Mouse (Mus musculus) limb, embryonic 12.5 days (tissue): ENCODE measurements at regions not wholly inside any gene's neighbourhood (a gene's known extent, or its start where the extent isn't known, plus 50 kb on each side); places are given as distances from the start of the nearest gene placed in this dataset.

Experiments used
- ATAC-seq: fragments of 200-750 bp; cut with Nextera tagmentation; 2 replicates; pipeline ENCODE4 v1.8.0; 2017; ENCODE audit warnings: low read depth, moderate TSS enrichment; ENCODE audit not compliant: insufficient number of reproducible peaks, insufficient read depth, low FRiP score, low TSS enrichment
- H3K27ac ChIP-seq: fragments of 300-500 bp; sonication (generic); 2 replicates; pipeline ENCODE4 v1.5.1; 2016; ENCODE audit warnings: mild to moderate bottlenecking, moderate library complexity
- H3K27me3 ChIP-seq: fragments of 300-500 bp; sonication (generic); 2 replicates; pipeline ENCODE4 v1.6.1; 2016; ENCODE audit warnings: mild to moderate bottlenecking, moderate library complexity
- H3K36me3 ChIP-seq: fragments of 300-500 bp; sonication (generic); 2 replicates; pipeline ENCODE4 v1.6.1; 2016; ENCODE audit warnings: mild to moderate bottlenecking, moderate library complexity
- H3K4me1 ChIP-seq: fragments of 300-500 bp; sonication (generic); replicated peaks from 2 replicates; pipeline ENCODE4 v1.6.1; 2016
- H3K4me2 ChIP-seq: fragments of 300-500 bp; sonication (generic); 2 replicates; pipeline ENCODE4 v1.6.1; 2016; ENCODE audit warnings: mild to moderate bottlenecking, moderate library complexity
- H3K4me3 ChIP-seq: fragments of 300-500 bp; sonication (generic); replicated peaks from 2 replicates; pipeline ENCODE4 v1.5.1; 2016; ENCODE audit warnings: mild to moderate bottlenecking
- H3K9ac ChIP-seq: fragments of 300-500 bp; sonication (generic); replicated peaks from 2 replicates; pipeline ENCODE4 v1.6.1; 2016; ENCODE audit warnings: mild to moderate bottlenecking, moderate library complexity
- H3K9me3 ChIP-seq: fragments of 300-500 bp; sonication (generic); 2 replicates; pipeline ENCODE4 v1.6.1; 2016; ENCODE audit warnings: mild to moderate bottlenecking, moderate library complexity
- WGBS: fragments of 180-500 bp; shearing (Covaris S2); methylation state at CpG from one replicate; pipeline ENCODE4 v1.1.7; 2016; 5-methylcytosine and 5-hydroxymethylcytosine counted together

DNA sequence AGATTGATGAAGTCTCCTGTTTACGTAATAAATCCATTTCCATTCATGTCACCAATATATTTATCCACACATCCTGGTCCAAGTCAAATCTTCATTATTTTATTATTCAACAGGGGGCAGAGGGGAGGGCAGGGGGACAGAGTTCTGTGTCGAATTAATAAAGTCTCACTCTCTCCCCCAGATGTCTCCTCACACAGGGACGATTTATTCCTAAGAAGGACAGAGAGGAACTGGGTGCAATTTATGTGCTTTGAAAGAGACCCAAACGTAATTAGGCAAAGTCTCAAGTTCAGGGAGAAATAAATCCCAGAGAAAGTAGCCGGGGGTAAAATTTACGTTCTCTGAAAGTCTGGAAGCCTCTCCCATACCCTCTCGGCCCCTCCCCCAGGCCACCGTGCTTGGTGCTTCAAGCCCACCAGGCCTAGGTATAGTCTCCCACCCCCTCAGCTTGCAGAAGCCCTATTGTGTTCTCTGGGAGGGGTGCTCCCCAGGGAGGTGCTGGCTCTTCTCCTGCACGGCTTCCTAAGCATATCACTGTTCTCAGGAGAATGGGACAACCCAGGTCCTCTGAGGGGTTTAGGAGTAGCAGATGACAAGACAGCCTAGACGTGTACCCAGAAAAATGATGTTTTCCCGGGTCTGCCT lies 176.6 kb downstream of the Cyp26b1 start:
- 27% methylated on average over 11 of the region's 11 CpGs for WGBS
- H3K27ac ChIP-seq: no peak overlapping the region
- no peaks in the 10 kb centered on the region for H3K36me3 ChIP-seq
- peaks cover 7% of the 10 kb centered on the region for H3K27me3 ChIP-seq
- H3K4me3 ChIP-seq: no peak overlapping the region
- no peak for ATAC-seq
- H3K4me1 ChIP-seq: peaks cover 20% of the 10 kb centered on the region
- H3K9ac ChIP-seq: no peak overlapping the region
- H3K4me2 ChIP-seq: no peak overlapping the region
- no peaks in the 10 kb centered on the region for H3K9me3 ChIP-seq

GRCm38 (mm10) chr6:84414400-84414799 lies 179.3 kb downstream of the Cyp26b1 start:
- Histone ChIP-seq H3K4me3 (no peak overlapping the region), H3K4me2 (no peak overlapping the region), H3K9me3 (no peaks in the 10 kb centered on the region), H3K4me1 (peaks cover 28% of the 10 kb centered on the region), H3K27ac (no peak overlapping the region), H3K9ac (no peak overlapping the region), H3K36me3 (no peaks in the 10 kb centered on the region), H3K27me3 (peaks cover 17% of the 10 kb centered on the region)
- 16% methylated on average over 5 of the region's 5 CpGs for WGBS
- ATAC-seq: peak; percentile 33; the same call in 1 of the 2 replicates

GRCm38 (mm10) chr6:84409863-84410513 lies 183.7 kb downstream of the Cyp26b1 start:
- no peak overlapping the region for H3K9ac ChIP-seq
- peaks cover 36% of the 10 kb centered on the region for H3K4me1 ChIP-seq
- no peak overlapping the region for H3K27ac ChIP-seq
- 0 out of 2 replicates have a peak, but pooled peaks have one; percentile 28 for ATAC-seq
- no peak overlapping the region for H3K4me3 ChIP-seq
- H3K4me2 ChIP-seq: no peak overlapping the region
- 18% methylated on average over 10 of the region's 10 CpGs for WGBS
- no peaks in the 10 kb centered on the region for H3K36me3 ChIP-seq
- peaks cover 30% of the 10 kb centered on the region for H3K27me3 ChIP-seq
- no peaks in the 10 kb centered on the region for H3K9me3 ChIP-seq

GRCm38 (mm10) chr6:84408513-84408912 lies 185.2 kb downstream of the Cyp26b1 start:
- no peaks in the 10 kb centered on the region for H3K9me3 ChIP-seq
- H3K27ac ChIP-seq: no peak overlapping the region
- no peaks in the 10 kb centered on the region for H3K36me3 ChIP-seq
- H3K4me2 ChIP-seq: no peak overlapping the region
- H3K9ac ChIP-seq: no peak overlapping the region
- ATAC-seq: no peak
- H3K4me3 ChIP-seq: no peak overlapping the region
- WGBS: 76% methylated on average over 5 of the region's 5 CpGs
- peaks cover 28% of the 10 kb centered on the region for H3K4me1 ChIP-seq
- peaks cover 30% of the 10 kb centered on the region for H3K27me3 ChIP-seq

DNA sequence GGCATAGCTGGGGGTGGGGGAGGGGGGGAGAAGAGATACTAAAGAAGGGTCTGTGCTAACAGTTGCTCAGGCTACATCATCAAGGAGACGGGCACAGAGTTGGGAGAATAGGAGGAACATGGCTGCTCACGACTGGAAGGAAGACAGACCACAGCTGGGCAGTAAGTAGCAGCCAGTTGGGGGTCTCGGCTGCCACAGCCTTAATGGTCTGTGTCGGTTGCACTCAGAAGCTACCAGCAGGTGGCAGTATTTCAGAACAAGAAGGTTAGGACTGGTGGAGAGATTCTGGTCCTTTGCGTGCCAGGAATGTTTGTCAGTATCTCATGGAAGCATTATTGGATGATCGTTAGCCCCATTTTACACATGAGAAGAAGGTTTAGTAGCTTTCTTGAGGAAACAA lies 185.9 kb downstream of the Cyp26b1 start:
- Histone ChIP-seq H3K4me2 (no peak overlapping the region), H3K9ac (no peak overlapping the region), H3K36me3 (no peaks in the 10 kb centered on the region), H3K4me1 (peaks cover 28% of the 10 kb centered on the region), H3K9me3 (no peaks in the 10 kb centered on the region), H3K27ac (no peak overlapping the region), H3K4me3 (no peak overlapping the region), H3K27me3 (peaks cover 30% of the 10 kb centered on the region)
- no peak for ATAC-seq
- WGBS: 9% methylated on average over 6 of the region's 6 CpGs

- Histone ChIP-seq H3K27me3 (peaks cover 16% of the 10 kb centered on the region; the same call in 1 of the 2 replicates), H3K4me2 (no peak overlapping the region), H3K9me3 (no peaks in the 10 kb centered on the region), H3K27ac (no peak overlapping the region), H3K4me3 (no peak overlapping the region), H3K4me1 (peaks cover 19% of the 10 kb centered on the region), H3K9ac (no peak overlapping the region), H3K36me3 (no peaks in the 10 kb centered on the region)
- WGBS: 56% methylated on average over 4 of the region's 4 CpGs
- ATAC-seq: no peak
Observed at GRCm38 (mm10) chr6:84404695-84405094, 189.0 kb downstream of the Cyp26b1 start.

- Histone ChIP-seq H3K4me1 (peaks cover 6% of the 10 kb centered on the region; the same call in 1 of the 2 replicates), H3K9me3 (no peaks in the 10 kb centered on the region), H3K4me3 (no peak overlapping the region), H3K36me3 (no peaks in the 10 kb centered on the region), H3K4me2 (no peak overlapping the region), H3K9ac (no peak overlapping the region), H3K27me3 (peaks cover 16% of the 10 kb centered on the region; the same call in 1 of the 2 replicates), H3K27ac (no peak overlapping the region)
- ATAC-seq: no peak
- WGBS: 83% methylated on average over 2 of the region's 2 CpGs
Observed at GRCm38 (mm10) chr6:84402431-84402830, 191.3 kb downstream of the Cyp26b1 start.

DNA sequence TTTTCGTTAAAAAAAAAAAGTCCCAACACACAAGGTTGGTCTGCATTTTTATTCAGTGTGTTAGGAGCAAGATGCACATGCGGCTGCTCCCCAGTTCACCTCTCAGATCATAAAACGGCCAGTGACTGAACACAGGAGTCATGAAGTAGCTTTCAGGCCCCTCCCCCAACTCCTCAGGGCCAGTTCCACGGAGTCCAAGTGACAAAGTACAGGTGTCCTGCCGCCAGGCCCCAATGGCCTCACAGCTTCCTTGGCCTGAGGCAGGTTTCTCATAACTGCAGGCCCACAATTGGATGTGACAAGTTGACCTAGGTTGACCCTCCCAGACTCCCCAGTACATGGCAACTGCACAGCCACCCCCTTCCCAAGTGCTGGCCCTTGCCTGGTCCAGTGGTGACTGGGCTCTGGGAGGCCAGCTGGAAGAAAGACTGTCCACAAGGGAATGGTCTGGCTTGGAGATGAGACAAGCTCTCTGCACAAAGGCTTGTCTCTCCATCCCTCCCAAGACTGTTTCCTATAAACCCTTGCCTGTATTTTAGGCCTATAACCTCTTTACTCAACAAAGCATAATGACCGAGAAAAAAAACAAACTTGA lies 199.1 kb downstream of the Cyp26b1 start:
- 0 out of 2 replicates have a peak, but pooled peaks have one; percentile 53 for ATAC-seq
- H3K27ac ChIP-seq: peak overlapping the region; percentile 69; the same call in 1 of the 2 replicates
- WGBS: 27% methylated on average over 6 of the region's 6 CpGs

GRCm38 (mm10) chr6:84393519-84394231 lies 200.0 kb downstream of the Cyp26b1 start:
- H3K4me3 ChIP-seq: no peak overlapping the region
- no peak overlapping the region for H3K9ac ChIP-seq
- peaks cover 3% of the 10 kb centered on the region; the same call in 1 of the 2 replicates for H3K27me3 ChIP-seq
- WGBS: 64% methylated on average over 9 of the region's 9 CpGs
- H3K4me1 ChIP-seq: peaks cover 18% of the 10 kb centered on the region
- H3K4me2 ChIP-seq: no peak overlapping the region
- H3K36me3 ChIP-seq: no peaks in the 10 kb centered on the region
- ATAC-seq: peak; percentile 29; the same call in 1 of the 2 replicates
- H3K9me3 ChIP-seq: no peaks in the 10 kb centered on the region
- H3K27ac ChIP-seq: peak overlapping the region; percentile 69; the same call in 1 of the 2 replicates

More for the DNA sequence above, 199.1 kb downstream of the Cyp26b1 start:
- no peak overlapping the region for H3K9ac ChIP-seq
- no peaks in the 10 kb centered on the region for H3K9me3 ChIP-seq
- H3K27me3 ChIP-seq: peaks cover 5% of the 10 kb centered on the region; the same call in 1 of the 2 replicates
- H3K4me2 ChIP-seq: no peak overlapping the region
- H3K36me3 ChIP-seq: no peaks in the 10 kb centered on the region
- no peak overlapping the region for H3K4me3 ChIP-seq
- H3K4me1 ChIP-seq: peaks cover 18% of the 10 kb centered on the region

DNA sequence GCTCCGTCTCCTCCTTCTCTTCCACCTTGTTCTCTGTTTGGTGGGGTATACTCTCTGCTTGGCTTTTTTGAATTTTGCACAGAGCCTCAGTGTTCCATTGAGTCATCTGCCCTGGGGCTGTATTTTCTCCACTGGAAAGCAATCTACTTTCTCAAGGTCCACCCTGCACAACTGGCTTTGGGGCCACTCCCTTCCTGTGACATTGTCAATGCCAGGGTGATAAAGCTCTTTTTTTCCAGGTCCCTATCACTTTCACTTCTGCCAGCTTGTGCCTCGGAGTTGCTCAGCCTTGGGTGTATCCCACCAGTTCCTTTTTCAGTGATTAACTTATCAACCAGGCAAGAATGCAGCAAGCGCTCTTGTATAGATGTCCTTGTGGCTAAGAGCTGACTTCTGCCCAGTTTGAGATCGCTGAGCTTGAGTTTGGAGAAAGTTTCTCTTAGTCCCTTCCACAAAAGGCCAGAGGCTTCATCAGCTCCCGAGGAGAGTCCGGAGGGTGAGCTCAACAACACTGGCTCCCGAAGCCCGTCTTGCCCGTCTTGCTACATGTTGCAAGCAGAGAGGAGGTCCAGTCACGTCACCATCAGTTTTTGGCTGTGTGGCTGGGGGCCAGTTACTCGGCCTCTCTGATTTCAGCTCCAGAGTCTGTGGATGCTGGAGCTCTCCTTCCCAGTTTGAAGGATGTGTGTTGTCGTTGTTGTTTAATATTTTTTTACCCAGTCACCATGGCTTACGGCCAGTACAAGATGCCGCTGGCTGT lies 200.8 kb downstream of the Cyp26b1 start:
- ATAC-seq: no peak
- Histone ChIP-seq H3K4me2 (no peak overlapping the region), H3K36me3 (no peaks in the 10 kb centered on the region), H3K9ac (no peak overlapping the region), H3K9me3 (no peaks in the 10 kb centered on the region), H3K27ac (no peak overlapping the region), H3K4me1 (peaks cover 18% of the 10 kb centered on the region), H3K27me3 (peaks cover 3% of the 10 kb centered on the region; the same call in 1 of the 2 replicates), H3K4me3 (no peak overlapping the region)
- WGBS: 93% methylated on average over 14 of the region's 14 CpGs
